Mouse (Mus musculus) heart, embryonic 11.5 days (tissue): Measurements from ENCODE around the gene Tecpr2. TPM values are rescaled to one million over a fixed set of nuclear protein-coding genes. Genes with fewer than 3 reads are reported as not detected.

Experiments used
- ATAC-seq: fragments of 200-750 bp; cut with Nextera tagmentation; replicated peaks from 2 replicates; pipeline ENCODE4 v1.8.0; 2017; ENCODE audit warnings: moderate library complexity; ENCODE audit not compliant: insufficient number of reproducible peaks, low FRiP score, low TSS enrichment
- H3K27ac ChIP-seq: fragments of 300-500 bp; sonication (generic); 2 replicates; pipeline ENCODE4 v1.5.1; 2014; ENCODE audit warnings: mild to moderate bottlenecking, low read depth, low read length
- H3K27me3 ChIP-seq: fragments of 300-500 bp; sonication (generic); 2 replicates; pipeline ENCODE4 v1.6.1; 2014; ENCODE audit warnings: mild to moderate bottlenecking, low read length, mixed read lengths; ENCODE audit not compliant: control insufficient read depth, insufficient read depth
- H3K36me3 ChIP-seq: fragments of 300-500 bp; sonication (generic); 2 replicates; pipeline ENCODE4 v1.6.1; 2014; ENCODE audit warnings: mild to moderate bottlenecking, low read length, moderate library complexity, mixed read lengths; ENCODE audit not compliant: control insufficient read depth, insufficient read depth
- H3K4me1 ChIP-seq: fragments of 300-500 bp; sonication (generic); 2 replicates; pipeline ENCODE4 v1.6.1; 2014; ENCODE audit warnings: low read length; ENCODE audit not compliant: control insufficient read depth, insufficient read depth
- H3K4me2 ChIP-seq: fragments of 300-500 bp; sonication (generic); 2 replicates; pipeline ENCODE4 v1.6.1; 2014; ENCODE audit warnings: mild to moderate bottlenecking, moderate library complexity
- H3K4me3 ChIP-seq: fragments of 300-500 bp; sonication (generic); 2 replicates; pipeline ENCODE4 v1.5.1; 2014; ENCODE audit warnings: low read depth, low read length
- H3K9ac ChIP-seq: fragments of 300-500 bp; sonication (generic); 2 replicates; pipeline ENCODE4 v1.6.1; 2014; ENCODE audit warnings: mild to moderate bottlenecking, low read depth, low read length, moderate library complexity
- H3K9me3 ChIP-seq: fragments of 300-500 bp; sonication (generic); replicated peaks from 2 replicates; pipeline ENCODE4 v1.6.1; 2016; ENCODE audit warnings: low read length; ENCODE audit not compliant: control insufficient read depth
- WGBS: fragments of 180-500 bp; shearing (Covaris S2); extraction: QIAGEN DNeasy Blood & Tissue Kit; methylation state at CpG from one replicate; pipeline ENCODE4 v1.1.7; 2014; ENCODE audit not compliant: insufficient replicate concordance; 5-methylcytosine and 5-hydroxymethylcytosine counted together
- polyA plus RNA-seq: library from polyadenylated mRNA; unstranded; fragments of >200 nt; fragmentation: Nextera tagmentation; extraction: Ambion mirVana; gene quantifications from 2 replicates; pipeline ENCODE4 v1.2.1, GENCODE M21; 2014

Gene Tecpr2
- polyA plus RNA-seq, 1 experiment from 2014 or later, result 2.5 TPM

DNA sequence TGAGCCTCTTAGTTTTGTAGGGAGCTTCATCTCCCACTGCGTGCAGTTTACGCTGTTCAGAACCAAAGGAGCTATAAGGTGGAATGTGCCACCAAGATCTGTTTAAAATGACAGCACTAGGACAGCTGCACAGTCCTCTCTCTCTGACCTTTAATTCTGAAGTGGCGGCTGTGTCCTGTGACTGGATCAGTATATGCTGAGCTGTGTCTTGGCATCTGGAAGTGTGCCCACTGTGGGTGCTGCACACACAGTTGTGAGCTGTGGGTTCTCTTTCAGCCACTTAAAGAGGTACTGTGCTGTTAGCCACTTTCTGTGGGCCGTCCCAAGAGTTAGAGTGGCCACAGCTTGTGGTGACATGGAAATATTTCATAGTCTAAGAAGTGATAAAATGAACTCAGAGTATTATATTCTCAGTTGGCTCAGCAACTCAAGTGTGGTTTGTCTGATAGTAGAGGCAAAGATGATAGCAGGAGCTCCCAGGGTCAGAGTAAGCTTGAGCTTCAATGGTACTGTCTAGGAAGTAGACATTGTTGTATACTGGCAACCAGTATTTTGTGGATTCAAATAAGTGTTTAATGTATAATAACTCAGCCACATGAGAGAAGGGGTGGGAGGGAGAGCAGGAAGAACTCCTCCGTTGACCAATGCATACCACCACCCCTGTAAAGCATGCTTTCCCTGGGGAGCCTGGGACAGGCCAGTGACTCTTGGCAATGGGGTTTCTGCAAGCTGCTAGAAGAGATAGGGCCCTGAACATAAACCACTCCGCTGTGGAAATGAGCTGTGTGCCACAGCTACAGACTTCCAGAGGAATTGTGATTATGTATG, 59.2 kb downstream of the Tecpr2 start:
- no peak overlapping the region for H3K27ac ChIP-seq
- H3K36me3 ChIP-seq, result peaks cover 3% of the 10 kb centered on the region; the same call in 1 of the 2 replicates
- H3K4me1 ChIP-seq, result no peaks in the 10 kb centered on the region
- 84% methylated on average over 6 of the region's 6 CpGs for WGBS
- no peaks in the 10 kb centered on the region for H3K27me3 ChIP-seq
- no peak overlapping the region for H3K4me2 ChIP-seq
- H3K9ac ChIP-seq, result no peak overlapping the region
- H3K9me3 ChIP-seq, result no peaks in the 10 kb centered on the region
- ATAC-seq, result no peak
- no peak overlapping the region for H3K4me3 ChIP-seq

GRCm38 (mm10) chr12:110948910-110949201, 59.8 kb downstream of the Tecpr2 start:
- no peak for ATAC-seq
- H3K36me3 ChIP-seq, result peaks cover 3% of the 10 kb centered on the region; the same call in 1 of the 2 replicates
- 90% methylated on average over 3 of the region's 3 CpGs for WGBS
- H3K4me2 ChIP-seq, result no peak overlapping the region
- no peaks in the 10 kb centered on the region for H3K4me1 ChIP-seq
- no peak overlapping the region for H3K4me3 ChIP-seq
- no peak overlapping the region for H3K9ac ChIP-seq
- H3K27ac ChIP-seq, result no peak overlapping the region
- no peaks in the 10 kb centered on the region for H3K9me3 ChIP-seq
- no peaks in the 10 kb centered on the region for H3K27me3 ChIP-seq

GRCm38 (mm10) chr12:110949410-110949809, 60.3 kb downstream of the Tecpr2 start:
- no peak overlapping the region for H3K9ac ChIP-seq
- peaks cover 3% of the 10 kb centered on the region; the same call in 1 of the 2 replicates for H3K36me3 ChIP-seq
- no peaks in the 10 kb centered on the region for H3K9me3 ChIP-seq
- H3K4me2 ChIP-seq, result no peak overlapping the region
- no peak overlapping the region for H3K27ac ChIP-seq
- ATAC-seq, result no peak
- H3K4me3 ChIP-seq, result no peak overlapping the region
- no peaks in the 10 kb centered on the region for H3K4me1 ChIP-seq
- WGBS, result 88% methylated on average over 1 of the region's 1 CpGs
- H3K27me3 ChIP-seq, result no peaks in the 10 kb centered on the region

GRCm38 (mm10) chr12:110950151-110950550, 61.1 kb downstream of the Tecpr2 start:
- no peaks in the 10 kb centered on the region for H3K27me3 ChIP-seq
- WGBS, result 88% methylated on average over 4 of the region's 4 CpGs
- no peak overlapping the region for H3K4me2 ChIP-seq
- H3K9ac ChIP-seq, result no peak overlapping the region
- H3K36me3 ChIP-seq, result peaks cover 3% of the 10 kb centered on the region; the same call in 1 of the 2 replicates
- no peak for ATAC-seq
- no peaks in the 10 kb centered on the region for H3K4me1 ChIP-seq
- no peak overlapping the region for H3K4me3 ChIP-seq
- no peaks in the 10 kb centered on the region for H3K9me3 ChIP-seq
- H3K27ac ChIP-seq, result no peak overlapping the region

- Histone ChIP-seq H3K27me3 (no peaks in the 10 kb centered on the region), H3K9me3 (no peaks in the 10 kb centered on the region), H3K9ac (no peak overlapping the region), H3K36me3 (peaks cover 3% of the 10 kb centered on the region; the same call in 1 of the 2 replicates), H3K4me1 (no peaks in the 10 kb centered on the region), H3K27ac (no peak overlapping the region), H3K4me3 (no peak overlapping the region), H3K4me2 (no peak overlapping the region)
- peak; percentile 67; the same call in 1 of the 2 replicates for ATAC-seq
- 72% methylated on average over 7 of the region's 7 CpGs for WGBS
Observed at GRCm38 (mm10) chr12:110951236-110951635, 62.2 kb downstream of the Tecpr2 start.

DNA sequence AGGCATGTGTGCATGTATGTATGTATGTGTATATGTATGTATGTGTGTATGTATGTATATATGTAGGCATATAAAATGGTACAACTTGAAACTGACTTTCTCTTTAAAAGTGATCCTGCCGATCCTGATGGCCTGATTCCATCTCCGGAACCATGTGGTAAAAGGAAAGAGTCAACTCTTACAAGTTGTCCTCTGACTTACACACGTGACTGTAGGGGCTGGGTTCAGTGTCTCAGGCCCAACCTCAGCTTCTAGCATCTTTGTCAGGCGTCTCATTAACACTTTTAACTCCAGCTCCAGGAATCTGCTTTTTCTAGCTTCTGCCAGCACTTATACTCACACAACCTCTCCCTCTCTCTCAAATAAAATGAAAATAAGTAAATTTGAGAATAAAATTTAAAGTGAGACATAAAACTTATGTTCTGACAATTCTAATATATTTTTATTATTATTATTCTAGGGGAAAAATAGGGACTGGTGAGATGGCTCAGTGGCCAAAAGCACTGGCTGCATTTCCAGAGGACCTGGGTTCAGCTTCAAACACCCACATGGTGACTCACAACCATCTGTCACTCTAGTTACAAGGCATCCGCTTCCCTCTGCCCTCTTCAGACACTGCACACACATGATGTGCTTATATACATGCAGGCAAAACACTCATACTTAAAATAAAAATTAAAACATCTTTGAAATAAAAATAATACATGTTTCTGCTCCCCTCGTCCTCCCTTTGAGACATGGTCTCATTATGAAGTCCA, 63.7 kb downstream of the Tecpr2 start:
- Histone ChIP-seq H3K36me3 (peaks cover 3% of the 10 kb centered on the region; the same call in 1 of the 2 replicates), H3K27me3 (no peaks in the 10 kb centered on the region), H3K4me2 (no peak overlapping the region), H3K4me1 (no peaks in the 10 kb centered on the region), H3K9ac (no peak overlapping the region), H3K4me3 (no peak overlapping the region), H3K9me3 (no peaks in the 10 kb centered on the region), H3K27ac (no peak overlapping the region)
- ATAC-seq, result no peak
- 81% methylated on average over 6 of the region's 6 CpGs for WGBS

- H3K36me3 ChIP-seq, result peaks cover 3% of the 10 kb centered on the region; the same call in 1 of the 2 replicates
- no peak for ATAC-seq
- no peak overlapping the region for H3K4me2 ChIP-seq
- WGBS, result 85% methylated on average over 3 of the region's 3 CpGs
- no peak overlapping the region for H3K9ac ChIP-seq
- no peaks in the 10 kb centered on the region for H3K4me1 ChIP-seq
- no peak overlapping the region for H3K4me3 ChIP-seq
- H3K27ac ChIP-seq, result no peak overlapping the region
- H3K27me3 ChIP-seq, result no peaks in the 10 kb centered on the region
- H3K9me3 ChIP-seq, result no peaks in the 10 kb centered on the region
Observed at GRCm38 (mm10) chr12:110953443-110953842, 64.4 kb downstream of the Tecpr2 start.

DNA sequence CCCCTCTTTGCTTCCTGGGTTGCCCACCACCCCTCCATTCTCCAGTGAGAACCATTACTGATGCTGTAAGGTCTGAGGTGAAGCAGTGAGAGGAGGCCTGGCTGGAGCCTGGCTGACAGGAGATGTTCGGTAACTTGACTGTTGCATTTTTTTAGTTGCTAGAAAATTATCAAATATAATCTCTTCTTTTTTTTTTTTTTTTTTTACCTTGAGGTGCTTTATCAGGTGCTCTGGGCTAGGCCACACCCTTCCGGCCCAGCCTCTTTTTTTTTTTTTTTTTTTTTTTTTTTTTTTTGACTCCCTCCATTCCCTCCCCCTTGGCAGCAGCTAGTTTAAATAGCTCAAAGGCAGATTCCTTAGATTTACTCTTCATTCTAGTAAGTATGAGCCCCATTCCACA, 64.8 kb downstream of the Tecpr2 start:
- H3K36me3 ChIP-seq, result peaks cover under 1% of the 10 kb centered on the region; the same call in 1 of the 2 replicates
- no peak overlapping the region for H3K27ac ChIP-seq
- H3K4me2 ChIP-seq, result no peak overlapping the region
- 84% methylated on average over 2 of the region's 2 CpGs for WGBS
- H3K4me1 ChIP-seq, result no peaks in the 10 kb centered on the region
- H3K27me3 ChIP-seq, result no peaks in the 10 kb centered on the region
- no peak overlapping the region for H3K4me3 ChIP-seq
- no peaks in the 10 kb centered on the region for H3K9me3 ChIP-seq
- no peak overlapping the region for H3K9ac ChIP-seq
- ATAC-seq, result no peak
